Mouse (Mus musculus) bone marrow macrophage, adult 2 months (primary cell): ENCODE data around the gene Dclre1c.

ENCODE experiments used
- CTCF ChIP-seq: IDR thresholded peaks from 2 replicates; pipeline ENCODE4 v1.5.1; 2012; ENCODE audit warnings: low read depth, mild to moderate bottlenecking, low read length, moderate library complexity
- POLR2A ChIP-seq: IDR thresholded peaks from 2 replicates; pipeline ENCODE4 v1.6.1; 2012; ENCODE audit warnings: mild to moderate bottlenecking, low read depth, low read length, borderline replicate concordance

DNA sequence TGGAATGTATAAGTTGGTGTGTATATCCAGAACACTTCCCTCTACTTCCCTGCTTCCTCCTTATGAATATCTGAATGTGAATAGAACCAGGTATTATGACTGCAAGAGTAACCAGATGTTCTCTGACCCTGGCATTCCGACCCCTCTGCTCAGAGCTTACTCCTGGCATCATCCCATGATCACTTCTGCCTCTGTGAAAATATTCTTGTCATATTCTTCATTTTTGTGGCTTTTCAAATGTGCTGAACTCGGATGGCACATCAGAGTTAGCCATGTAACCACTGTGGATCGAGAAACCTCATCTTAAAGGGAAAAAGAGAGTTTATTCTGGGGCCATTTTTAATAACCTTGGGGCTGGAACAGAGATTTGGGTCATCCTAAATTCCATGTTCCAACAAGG lies 1.4 kb upstream of the Dclre1c start, which contains the start of gene Meig1:
- TF ChIP-seq POLR2A (no peak), CTCF (no peak)
